Mouse (Mus musculus) spleen, postnatal 10 days (tissue): ENCODE results near the gene Slc22a14.
A peak's percentile ranks its signal among the peaks of the same experiment; 100 is the strongest.

Experiments used
- DNase-seq, 2 experiments: peaks; one replicate each; pipeline ENCODE4 v3.0.0; 2021 to 2022; ENCODE audit warnings: low spot score in 2 of 2

Slc22a14 gene

DNA sequence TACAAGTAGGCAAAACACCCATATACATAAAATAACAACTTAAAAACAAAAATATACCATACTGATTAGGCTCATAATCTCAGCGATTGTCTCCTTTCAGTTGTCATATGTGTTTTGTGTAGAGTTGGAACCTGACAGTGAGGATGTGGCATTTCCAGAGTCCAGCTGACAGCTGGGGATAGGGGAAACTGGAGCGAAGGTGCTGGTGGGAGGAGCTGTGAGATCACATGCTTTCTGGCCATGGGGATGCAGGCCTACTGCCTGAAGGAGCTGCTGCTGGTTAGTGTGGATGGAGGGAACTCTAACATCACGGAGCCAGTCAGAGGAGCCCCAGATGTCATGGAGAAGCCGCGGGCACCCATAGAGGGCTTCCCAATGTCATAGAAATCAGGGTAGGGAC lies 159.6 kb downstream of the Slc22a14 start:
- no peak for DNase-seq

DNA sequence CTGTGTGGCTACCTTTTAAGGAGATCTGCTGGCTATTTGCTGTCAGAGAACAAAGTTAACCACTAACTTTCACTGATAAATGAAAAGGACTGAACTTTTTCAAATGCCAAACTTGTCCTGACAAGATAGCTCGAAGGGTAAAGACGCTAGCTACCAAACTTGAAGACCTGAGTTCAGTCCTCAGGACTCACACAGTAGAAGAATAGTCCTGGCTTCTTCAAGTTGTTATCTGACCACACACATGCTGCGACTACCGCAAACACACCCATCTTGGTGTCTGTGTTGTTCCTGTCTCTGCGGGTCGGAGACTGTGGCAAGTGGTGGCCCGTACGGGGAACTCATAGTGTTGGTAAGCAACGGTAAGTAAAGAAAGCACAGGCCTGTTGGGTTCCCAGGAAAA lies 161.7 kb downstream of the Slc22a14 start:
- no peak for DNase-seq

DNA sequence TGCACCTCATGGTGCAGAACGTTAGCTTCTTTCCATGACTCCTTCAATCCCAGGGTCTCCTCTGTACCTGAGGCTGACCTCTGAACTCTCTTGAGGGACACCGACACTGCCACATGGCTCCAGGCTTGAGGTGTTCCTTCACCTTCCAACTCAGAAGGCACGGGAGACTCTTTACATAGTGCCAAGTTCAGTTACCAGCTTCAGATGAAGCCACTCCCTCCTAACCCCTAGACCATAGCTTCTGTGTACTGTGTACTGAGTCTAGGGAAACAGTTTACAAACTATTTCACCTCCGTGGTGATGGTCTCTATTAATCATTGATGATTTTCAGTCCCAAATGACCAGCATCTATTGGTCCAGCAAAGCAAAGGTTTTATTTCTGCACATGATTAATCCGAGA lies 163.7 kb downstream of the Slc22a14 start:
- no peak for DNase-seq

GRCm38 (mm10) chr9:119199151-119199861 lies 166.0 kb downstream of the Slc22a14 start:
- DNase-seq = no peak

DNA sequence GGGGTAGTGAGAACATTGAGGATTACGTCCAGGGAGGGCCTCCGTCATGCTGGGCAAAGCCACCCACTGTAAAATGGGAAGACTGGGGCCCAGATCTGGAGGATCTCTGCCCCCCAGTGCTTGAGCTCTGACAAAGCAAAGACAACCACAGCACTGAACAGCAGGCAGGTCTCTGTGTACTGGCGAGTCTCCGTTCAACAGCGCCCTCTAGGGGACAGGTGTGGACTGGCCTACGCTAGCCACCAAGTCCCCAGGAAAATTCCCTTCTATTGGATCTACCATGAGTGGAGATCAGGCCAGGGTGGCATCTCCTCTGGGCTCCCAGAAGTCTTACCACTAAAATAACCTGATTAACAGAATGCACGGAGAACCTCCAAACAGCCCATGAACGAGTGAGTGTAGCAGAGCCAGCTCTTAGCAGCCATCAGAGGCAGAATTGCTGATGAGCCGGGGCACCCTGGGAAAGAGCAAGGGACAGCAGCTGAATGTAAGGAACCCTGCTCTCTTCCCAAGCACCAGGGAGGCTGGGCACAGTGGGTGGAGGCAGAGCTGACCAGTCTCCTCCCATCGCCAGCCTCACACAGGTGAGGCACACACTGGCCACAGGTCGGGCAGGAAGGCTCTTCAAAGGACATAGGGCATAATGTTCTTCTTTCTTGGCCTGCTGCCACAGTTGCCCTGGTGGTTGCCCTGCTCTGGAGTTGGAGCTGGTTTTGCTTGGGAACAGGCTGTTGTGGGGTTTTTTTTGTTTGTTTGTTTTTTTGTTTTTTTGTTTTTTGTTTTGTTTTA lies 173.0 kb downstream of the Slc22a14 start:
- DNase-seq = peak; percentile 8 to 41

GRCm38 (mm10) chr9:119181241-119181728 lies 184.1 kb downstream of the Slc22a14 start:
- DNase-seq = no peak

- no peak for DNase-seq
Observed at GRCm38 (mm10) chr9:119179292-119179691, 186.1 kb downstream of the Slc22a14 start.

- no peak for DNase-seq
Observed at GRCm38 (mm10) chr9:119167608-119168007, 197.7 kb downstream of the Slc22a14 start.

DNA sequence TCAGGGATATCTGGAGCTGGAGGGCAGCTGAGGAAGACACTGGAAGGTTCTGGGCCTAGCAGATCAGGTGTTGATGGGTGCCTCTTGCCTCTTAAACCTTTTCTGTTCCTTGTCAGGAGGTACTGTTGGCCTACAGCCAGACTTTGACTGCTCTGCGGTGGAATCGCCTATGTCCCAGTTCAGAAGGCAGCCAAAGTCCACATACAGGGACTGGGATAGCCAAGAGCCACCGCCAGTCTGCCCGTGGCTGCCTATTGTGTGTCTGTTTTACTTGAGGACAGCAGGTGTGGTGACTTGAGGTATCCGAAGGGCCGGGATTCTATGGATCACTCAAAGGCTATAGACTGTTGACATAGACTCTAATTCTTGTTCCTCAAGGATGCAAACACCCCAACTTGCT lies 199.8 kb downstream of the Slc22a14 start:
- DNase-seq = no peak

DNA sequence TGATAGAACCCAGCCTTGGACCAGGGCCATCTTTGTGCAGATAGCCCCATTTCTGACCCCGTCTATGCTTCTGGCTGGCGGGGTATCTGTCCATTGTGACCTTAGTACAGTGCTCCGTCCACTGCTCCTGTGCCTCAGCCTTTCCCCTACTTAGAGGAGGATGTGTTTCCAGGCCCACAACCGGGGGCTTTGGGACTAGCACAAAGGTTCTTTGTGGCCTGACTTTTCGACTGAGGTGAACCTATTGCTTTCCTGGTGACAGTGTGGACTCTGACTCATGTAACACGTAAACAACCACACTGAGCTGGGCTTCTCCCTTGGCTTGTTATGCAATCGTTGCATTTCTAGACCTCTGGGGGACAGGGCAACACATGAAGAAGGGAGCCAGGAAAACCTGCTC lies 200.6 kb downstream of the Slc22a14 start:
- DNase-seq = no peak

GRCm38 (mm10) chr9:119160689-119161088 lies 204.7 kb downstream of the Slc22a14 start:
- no peak for DNase-seq

DNA sequence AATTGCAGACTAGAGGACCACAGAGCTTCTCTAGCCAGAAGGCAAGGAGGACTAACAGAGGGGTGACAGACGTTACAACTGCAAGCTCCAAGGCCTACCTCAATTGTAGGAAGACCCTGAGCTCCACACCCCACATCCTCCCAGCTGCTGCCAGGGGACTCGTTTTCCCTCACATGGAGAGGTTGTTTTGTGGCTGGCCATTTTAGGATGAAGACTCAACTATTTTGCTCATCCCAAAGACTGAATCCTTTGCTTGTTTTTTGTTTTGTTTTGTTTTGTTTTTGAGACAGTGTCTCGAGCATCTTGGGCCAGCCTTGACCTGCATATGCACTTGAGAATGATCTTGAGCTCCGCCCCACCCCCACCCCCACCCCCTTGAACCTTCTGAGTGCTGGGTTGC lies 206.5 kb downstream of the Slc22a14 start, which contains the start of gene Gm47289:
Gm47289 (plus strand) TSS at position 301 of the 400 bp plus-strand sequence.
- no peak for DNase-seq

- peak; percentile 28 to 73 for DNase-seq
Observed at GRCm38 (mm10) chr9:119156278-119157201, 208.8 kb downstream of the Slc22a14 start, which contains the start of gene Acaa1b. Gene Acaa1b, minus strand, starts transcription at chr9:119157093.

GRCm38 (mm10) chr9:119155826-119156225 lies 209.5 kb downstream of the Slc22a14 start:
- no peak for DNase-seq

DNA sequence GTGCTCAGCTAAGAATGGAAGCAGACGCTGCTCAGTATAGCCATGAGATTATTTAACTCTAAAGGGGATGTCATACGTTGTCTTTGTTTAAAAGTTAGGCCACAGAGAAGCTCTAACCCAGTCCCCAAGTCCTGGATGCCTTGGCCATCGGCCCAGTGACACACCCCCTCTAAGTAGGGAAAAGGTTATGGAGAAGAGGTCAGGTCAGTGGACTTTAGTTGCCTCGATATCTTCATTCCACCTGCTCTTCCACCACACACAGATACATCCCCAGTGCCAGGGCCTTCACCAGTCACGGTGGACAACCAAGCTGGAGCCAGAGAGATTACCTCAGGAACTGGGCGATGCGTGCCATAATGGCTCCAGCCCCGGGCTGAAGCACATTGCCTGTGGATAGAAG lies 209.9 kb downstream of the Slc22a14 start:
- no peak for DNase-seq

DNA sequence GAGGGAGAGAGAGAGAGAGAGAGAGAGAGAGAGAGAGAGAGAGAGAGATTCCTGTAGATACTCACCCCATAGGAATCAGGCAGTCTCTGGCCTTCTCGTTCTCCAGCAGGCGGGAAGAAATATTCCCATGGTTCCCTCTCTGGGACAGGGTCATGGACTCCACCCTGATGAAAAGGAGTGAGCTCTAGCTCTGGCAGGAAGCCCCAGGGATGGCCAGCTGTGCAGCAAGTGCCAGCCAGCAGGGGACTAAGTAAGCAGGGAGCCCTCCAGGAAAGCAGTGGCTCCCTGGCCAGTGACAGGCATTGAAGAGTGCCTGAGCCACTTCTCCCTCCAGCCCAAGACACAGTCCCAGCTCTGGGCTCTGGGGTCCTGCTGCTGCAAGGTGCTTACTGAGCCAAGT lies 213.6 kb downstream of the Slc22a14 start:
- DNase-seq = no peak

- DNase-seq = peak in 1 of 2 experiments; percentile 44
Observed at GRCm38 (mm10) chr9:119149601-119150000, 215.8 kb downstream of the Slc22a14 start.

DNA sequence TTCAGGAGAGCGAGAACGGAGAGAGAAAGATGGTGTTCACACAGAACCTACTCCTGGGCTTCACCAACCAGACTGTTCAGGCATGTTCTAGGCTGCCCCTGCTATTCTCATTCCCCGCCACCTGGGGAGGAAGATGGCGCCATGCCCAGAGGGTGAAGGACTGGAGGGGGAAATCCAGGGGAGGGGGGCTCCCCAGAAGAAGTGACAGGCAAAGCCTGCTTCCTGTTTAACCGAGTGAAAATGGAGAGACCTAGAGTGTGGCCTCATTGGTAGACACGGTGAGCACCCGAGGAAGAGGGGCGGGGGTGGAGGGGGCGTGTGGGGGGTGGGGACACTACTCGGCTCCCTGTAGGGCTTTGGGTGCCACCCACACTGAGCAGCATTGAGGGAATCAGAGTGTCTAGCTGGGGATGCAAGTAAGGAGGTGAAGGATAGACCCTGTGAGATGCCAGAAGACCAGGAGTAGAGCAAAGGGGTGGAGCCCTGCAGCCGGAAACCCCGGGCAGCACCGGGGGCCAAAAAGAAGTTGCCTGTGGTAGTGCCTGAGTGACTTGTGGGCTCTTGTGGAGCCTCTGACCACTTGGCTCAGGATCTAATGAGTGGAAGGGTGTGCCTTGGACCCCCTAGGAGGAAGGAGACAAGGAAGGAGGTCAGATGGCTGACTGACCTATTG lies 219.1 kb downstream of the Slc22a14 start:
- no peak for DNase-seq

DNA sequence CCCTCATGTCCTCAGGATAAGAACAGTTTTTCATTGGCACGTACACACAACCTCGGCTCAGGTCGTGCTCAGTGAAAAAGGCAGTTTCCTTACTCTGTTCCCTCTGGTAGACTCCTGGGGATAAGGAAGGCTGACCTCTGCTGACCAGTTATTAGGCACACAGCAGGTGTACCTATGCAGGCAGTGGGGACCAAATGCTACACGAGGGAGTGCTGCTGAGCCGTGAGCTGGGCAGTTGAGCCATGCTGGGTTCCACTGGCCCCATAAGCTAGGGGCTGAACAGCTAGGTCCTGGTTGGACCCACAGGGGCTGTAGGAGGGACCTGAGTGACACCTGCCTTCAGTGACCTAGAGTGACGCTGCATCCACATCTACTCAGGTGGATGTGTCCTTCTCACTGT lies 219.7 kb downstream of the Slc22a14 start:
- no peak for DNase-seq

DNA sequence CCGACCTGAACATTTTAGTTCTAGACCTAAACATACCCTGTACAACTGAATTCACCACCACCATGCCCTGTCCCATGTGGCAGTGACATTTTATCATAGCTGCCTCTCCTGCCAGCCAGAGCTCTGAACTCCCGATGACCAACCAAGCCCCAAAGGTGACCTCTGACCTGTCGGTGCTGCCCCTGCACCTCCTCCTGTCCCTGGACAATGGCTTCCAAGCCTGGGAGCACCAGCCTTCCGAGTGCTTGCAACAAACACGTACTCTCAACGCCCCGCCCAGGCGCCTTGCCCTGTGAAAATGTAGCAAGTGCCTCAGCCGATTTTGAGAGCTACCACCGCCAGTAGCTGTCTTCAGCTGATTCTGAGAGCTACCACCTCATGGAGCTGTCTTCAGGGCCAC lies 220.2 kb downstream of the Slc22a14 start:
- no peak for DNase-seq

DNA sequence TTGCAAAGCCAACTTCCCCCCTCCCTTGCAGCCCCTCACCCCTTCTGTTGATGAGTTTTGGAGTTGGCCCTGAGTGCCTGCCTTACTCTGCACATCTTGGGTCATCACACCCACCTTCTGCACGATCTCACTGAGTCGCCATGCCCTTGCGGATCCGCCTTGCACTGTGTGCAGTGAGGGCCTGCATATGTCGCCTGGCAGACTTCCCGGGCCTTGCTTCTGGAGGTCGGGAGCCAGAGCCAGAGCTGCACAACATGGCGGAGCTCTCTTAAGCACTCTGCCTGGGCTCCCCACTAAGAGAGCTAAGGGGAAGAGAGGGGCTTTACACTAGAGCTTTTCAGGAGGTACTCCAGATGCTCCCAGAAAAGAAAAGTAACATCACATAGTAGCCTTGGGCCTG lies 220.7 kb downstream of the Slc22a14 start:
- DNase-seq = no peak
